Mouse (Mus musculus) gastrocnemius, postnatal 36 days (tissue): Measurements from ENCODE around the gene Cdc20b. TPM values are rescaled to one million over a fixed set of nuclear protein-coding genes. Genes with fewer than 3 reads are reported as not detected.
A peak's percentile ranks its signal among the peaks of the same experiment; 100 is the strongest.
"Not testable (repeated sequence)": the region's sequence is repeated elsewhere in the genome, so short reads cannot be mapped to it uniquely, and the experiment has no call there.

Experiments used
- DNase-seq, 2 experiments: peaks; one replicate each; pipeline ENCODE4 v3.0.0; 2022
- intact Hi-C: fragments of 180-260 bp; cut with DNase I; formaldehyde crosslinking; loops from one replicate; pipeline ENCODE4 v1.15.1; 2025
- long read RNA-seq, 2 experiments: library from polyadenylated mRNA; stranded (forward); transcript quantifications; one replicate each; pipeline ENCODE4 v2.0.0; 2021
- total RNA-seq, 2 experiments: library from RNA; stranded (reverse); gene quantifications; 2 replicates each; pipeline ENCODE4 v1.2.3; 2021

The Cdc20b gene
- not detected for total RNA-seq
- long read RNA-seq, experiment 1, partial matches to known transcripts = 0 of 1 reads
- long read RNA-seq, experiment 1, other reads (novel, unspliced or antisense) = 1 of 1 reads
- long read RNA-seq, experiment 2 = 0 reads

GRCm38 (mm10) chr13:113034950-113035421, at the start of gene Cdc20b:
TSS of gene Cdc20b (plus strand) at chr13:113035111.
- DNase-seq = peak; percentile 6 to 21
- intact Hi-C loops = loop anchor here (5.0 to 10.0 kb wide), 4 partner anchors 38 to 363 kb away; no protein-coding TSS in a partner anchor

GRCm38 (mm10) chr13:112985605-112986450, 49.1 kb upstream of the Cdc20b start:
- no peak for DNase-seq
- intact Hi-C loops = loop anchor here (2.0 kb wide), 1 partner anchor 57 kb away; no protein-coding TSS in a partner anchor

- no peak for DNase-seq
- intact Hi-C loops = loop anchor here (2.0 kb wide), 1 partner anchor 58 kb away; no protein-coding TSS in a partner anchor
These were observed 48.4 kb upstream of the Cdc20b start for GRCm38 (mm10) chr13:112986451-112986950.

- DNase-seq = peak; percentile 82 to 90
- intact Hi-C loops = loop anchor here (2.0 kb wide), 1 partner anchor 59 kb away; no protein-coding TSS in a partner anchor
These were observed 47.4 kb upstream of the Cdc20b start, which contains the start of gene Ccno for GRCm38 (mm10) chr13:112987532-112987943. TSS of gene Ccno (plus strand) at chr13:112987802.

- intact Hi-C loops = loop anchor here (2.0 kb wide), 1 partner anchor 59 kb away; no protein-coding TSS in a partner anchor
- no peak for DNase-seq
These were observed 46.9 kb upstream of the Cdc20b start for GRCm38 (mm10) chr13:112987991-112988390.

- intact Hi-C loops = no loop called here
These were observed 46.0 kb upstream of the Cdc20b start for GRCm38 (mm10) chr13:112988866-112989265.

GRCm38 (mm10) chr13:112989541-112989940, 45.4 kb upstream of the Cdc20b start:
- no peak for DNase-seq
- intact Hi-C loops = no loop called here

More at GRCm38 (mm10) chr13:112988866-112989265, 46.0 kb upstream of the Cdc20b start:
- DNase-seq = no peak

GRCm38 (mm10) chr13:112990346-112990745, 44.6 kb upstream of the Cdc20b start:
- intact Hi-C loops = no loop called here
- no peak for DNase-seq

- no peak for DNase-seq
- intact Hi-C loops = no loop called here
These were observed 41.3 kb upstream of the Cdc20b start, which contains the start of gene Mcidas for GRCm38 (mm10) chr13:112993531-112994152. TSS of gene Mcidas (plus strand) at chr13:112993845.

GRCm38 (mm10) chr13:112994191-112994590, 40.7 kb upstream of the Cdc20b start:
- DNase-seq = no peak
- intact Hi-C loops = no loop called here

GRCm38 (mm10) chr13:112996407-112996806, 38.5 kb upstream of the Cdc20b start:
- intact Hi-C loops = loop anchor here (5.0 kb wide), 1 partner anchor 36 kb away; no protein-coding TSS in a partner anchor
- DNase-seq = no peak

GRCm38 (mm10) chr13:112997369-112997768, 37.5 kb upstream of the Cdc20b start:
- DNase-seq = no peak
- intact Hi-C loops = loop anchor here (5.0 kb wide), 1 partner anchor 35 kb away; no protein-coding TSS in a partner anchor

- intact Hi-C loops = loop anchor here (5.0 kb wide), 1 partner anchor 34 kb away; no protein-coding TSS in a partner anchor
- DNase-seq = no peak
These were observed 36.3 kb upstream of the Cdc20b start for GRCm38 (mm10) chr13:112998427-112999201.

GRCm38 (mm10) chr13:113000090-113000489, 34.8 kb upstream of the Cdc20b start:
- DNase-seq = no peak
- intact Hi-C loops = no loop called here

GRCm38 (mm10) chr13:113000576-113001318, 34.2 kb upstream of the Cdc20b start:
- intact Hi-C loops = no loop called here
- DNase-seq = no peak

- intact Hi-C loops = no loop called here
These were observed 22.2 kb upstream of the Cdc20b start for GRCm38 (mm10) chr13:113012683-113013082.

GRCm38 (mm10) chr13:113013174-113013953, 21.5 kb upstream of the Cdc20b start:
- intact Hi-C loops, DNase-seq: not testable (repeated sequence)

More at GRCm38 (mm10) chr13:113012683-113013082, 22.2 kb upstream of the Cdc20b start:
- DNase-seq = no peak

GRCm38 (mm10) chr13:113021521-113021920, 13.4 kb upstream of the Cdc20b start:
- no peak for DNase-seq
- intact Hi-C loops = no loop called here
